Mouse (Mus musculus) embryonic fibroblast, embryonic 13.5 days (primary cell): ENCODE measurements around the gene Tigd3. TPM values are rescaled to one million over a fixed set of nuclear protein-coding genes. Genes with fewer than 3 reads are reported as not detected.

Experiments
- H3K27ac ChIP-seq: 2 replicates; pipeline ENCODE4 v1.5.1; 2012; ENCODE audit warnings: low read length, control low read depth, inconsistent platforms; ENCODE audit not compliant: insufficient read depth
- H3K4me1 ChIP-seq: 2 replicates; pipeline ENCODE4 v1.6.1; 2011; ENCODE audit warnings: low read length; ENCODE audit not compliant: control insufficient read depth, insufficient read depth
- H3K4me3 ChIP-seq: 2 replicates; pipeline ENCODE4 v1.5.1; 2011; ENCODE audit warnings: mild to moderate bottlenecking, control low read depth, low read length; ENCODE audit not compliant: insufficient read depth
- CTCF ChIP-seq: IDR thresholded peaks from 2 replicates; pipeline ENCODE4 v1.5.1; 2011; ENCODE audit warnings: mild to moderate bottlenecking, control low read depth, low read length, moderate library complexity, borderline replicate concordance; ENCODE audit not compliant: insufficient read depth
- POLR2A ChIP-seq: IDR thresholded peaks from 2 replicates; pipeline ENCODE4 v1.6.1; 2011; ENCODE audit warnings: low read depth, mild to moderate bottlenecking, control low read depth, low read length, moderate library complexity
- polyA plus RNA-seq: library from polyadenylated mRNA; stranded (reverse); fragments of >200 nt; gene quantifications from 2 replicates; pipeline ENCODE4 v1.2.4, GENCODE M21; 2011; ENCODE audit warnings: low read depth; ENCODE audit not compliant: missing spikeins, insufficient read length

Gene Tigd3
- polyA plus RNA-seq, 1 experiment = 1.5 TPM

DNA sequence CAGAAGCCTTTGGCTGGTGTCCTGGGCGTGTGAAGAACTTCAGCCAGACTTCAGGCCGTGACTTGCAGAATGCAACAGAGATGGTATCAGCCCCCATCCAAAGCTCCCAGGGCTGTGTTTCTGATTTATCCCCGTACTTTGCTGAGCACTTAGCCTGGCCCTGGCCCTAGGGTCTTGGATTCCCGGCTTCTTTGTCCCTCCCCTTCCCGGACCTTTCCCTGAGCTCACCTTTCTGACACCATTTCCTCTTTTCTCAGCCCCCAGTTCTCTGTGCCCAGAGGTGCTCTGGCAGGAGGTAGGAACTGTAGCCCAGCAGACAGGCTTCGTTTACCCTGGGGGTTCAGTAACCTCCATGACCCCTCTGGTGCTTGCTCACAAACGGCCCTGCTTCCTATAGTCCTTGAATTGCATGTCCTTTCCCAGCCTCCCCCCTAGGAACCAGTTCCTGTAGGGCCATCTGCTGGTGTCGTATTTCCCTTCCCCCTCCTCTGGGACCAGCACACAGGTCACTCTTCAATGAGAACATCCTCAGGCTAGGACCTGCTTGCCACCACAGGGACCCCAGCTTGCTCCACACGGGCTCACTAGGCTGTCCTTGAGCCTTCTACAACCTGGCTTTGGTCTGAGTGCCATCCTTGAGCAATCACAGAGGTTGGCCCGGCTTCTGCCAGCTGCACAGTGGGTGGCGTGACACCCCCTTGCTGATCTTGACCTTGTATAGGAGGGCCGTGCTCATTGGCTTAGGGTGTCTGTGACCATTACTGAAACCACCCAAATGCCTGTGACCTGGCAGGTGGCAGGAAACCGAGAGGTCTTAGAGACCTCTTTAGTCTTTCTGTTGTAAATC, 44.9 kb downstream of the Tigd3 start:
- H3K4me3 ChIP-seq = peak overlapping the region; percentile 12
- peaks cover 17% of the 10 kb centered on the region for H3K4me1 ChIP-seq
- peak; percentile 5 for TF ChIP-seq POLR2A
- TF ChIP-seq CTCF = no peak

DNA sequence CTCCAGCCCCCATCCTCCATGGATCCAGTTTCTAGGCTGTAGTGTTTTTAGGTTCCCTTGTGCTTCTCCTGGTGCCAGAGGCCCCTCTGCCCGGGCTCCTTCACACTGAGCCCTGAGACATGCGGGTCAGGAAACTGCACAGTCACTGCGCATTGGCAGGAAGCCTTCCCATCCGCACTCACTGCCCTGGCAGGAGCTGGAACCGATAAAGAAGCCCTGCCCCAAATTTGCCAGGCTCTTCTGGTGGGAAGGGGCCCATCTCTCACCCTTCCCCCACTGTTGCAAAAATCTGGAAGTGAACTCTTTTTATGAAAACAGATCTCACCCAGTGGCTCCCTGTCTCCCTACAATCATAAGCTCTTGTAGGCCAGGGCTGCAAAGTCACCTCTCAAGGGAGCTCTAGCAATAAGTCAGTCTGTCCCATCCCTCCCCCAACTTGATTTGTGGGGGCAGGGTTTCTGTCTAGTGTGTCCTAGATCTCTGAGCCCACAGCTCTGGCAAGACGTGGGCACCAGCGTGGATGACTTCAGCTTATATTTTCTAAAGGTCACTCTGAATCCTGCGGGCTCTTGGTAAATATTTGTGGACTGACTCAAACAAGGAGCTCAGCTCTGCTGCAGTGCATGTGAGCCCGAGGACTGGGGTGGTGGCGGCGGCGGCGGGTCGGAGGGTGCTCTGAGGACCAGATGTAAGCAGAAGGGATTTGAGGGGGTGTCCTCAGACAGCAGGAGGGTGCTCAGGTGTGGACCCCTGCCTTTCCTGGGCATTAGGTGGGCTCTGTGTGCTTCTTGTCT, 45.7 kb downstream of the Tigd3 start:
- Histone ChIP-seq H3K4me3 (peak overlapping the region; percentile 12), H3K4me1 (peaks cover 17% of the 10 kb centered on the region), H3K27ac (peak overlapping the region; percentile 100)
- TF ChIP-seq POLR2A (peak; percentile 24; the same call in 1 of the 2 replicates), CTCF (no peak)

More for the DNA sequence above, 44.9 kb downstream of the Tigd3 start:
- peak overlapping the region; percentile 100 for H3K27ac ChIP-seq

DNA sequence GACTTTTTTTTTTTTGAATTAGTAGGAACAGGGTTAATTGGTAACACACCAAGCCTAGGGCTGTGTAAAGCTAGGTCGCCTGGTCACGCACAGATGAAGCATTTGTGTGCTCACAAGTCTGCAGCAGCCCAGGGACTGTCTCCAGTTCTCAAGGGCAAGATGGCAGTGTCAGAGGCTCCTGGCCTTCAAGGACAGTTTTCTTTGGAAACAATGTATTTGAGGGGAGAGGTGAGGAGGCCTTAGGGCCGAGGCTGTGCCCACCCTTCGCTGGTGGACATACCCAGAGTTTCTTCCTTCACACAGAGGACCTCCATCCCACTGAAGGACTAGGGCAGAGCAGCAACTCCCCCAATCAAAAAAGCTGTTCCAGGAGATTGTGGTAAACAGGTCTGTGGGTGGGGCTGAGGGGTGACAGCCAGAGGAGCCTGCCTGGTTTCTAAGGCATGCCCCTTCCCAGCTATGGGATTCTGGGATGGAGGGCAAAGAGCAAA, 46.6 kb downstream of the Tigd3 start:
- Histone ChIP-seq H3K27ac (peak overlapping the region; percentile 100), H3K4me3 (no peak overlapping the region), H3K4me1 (peaks cover 17% of the 10 kb centered on the region)
- TF ChIP-seq POLR2A = no peak; the same call in 1 of the 2 replicates
- TF ChIP-seq CTCF = no peak

DNA sequence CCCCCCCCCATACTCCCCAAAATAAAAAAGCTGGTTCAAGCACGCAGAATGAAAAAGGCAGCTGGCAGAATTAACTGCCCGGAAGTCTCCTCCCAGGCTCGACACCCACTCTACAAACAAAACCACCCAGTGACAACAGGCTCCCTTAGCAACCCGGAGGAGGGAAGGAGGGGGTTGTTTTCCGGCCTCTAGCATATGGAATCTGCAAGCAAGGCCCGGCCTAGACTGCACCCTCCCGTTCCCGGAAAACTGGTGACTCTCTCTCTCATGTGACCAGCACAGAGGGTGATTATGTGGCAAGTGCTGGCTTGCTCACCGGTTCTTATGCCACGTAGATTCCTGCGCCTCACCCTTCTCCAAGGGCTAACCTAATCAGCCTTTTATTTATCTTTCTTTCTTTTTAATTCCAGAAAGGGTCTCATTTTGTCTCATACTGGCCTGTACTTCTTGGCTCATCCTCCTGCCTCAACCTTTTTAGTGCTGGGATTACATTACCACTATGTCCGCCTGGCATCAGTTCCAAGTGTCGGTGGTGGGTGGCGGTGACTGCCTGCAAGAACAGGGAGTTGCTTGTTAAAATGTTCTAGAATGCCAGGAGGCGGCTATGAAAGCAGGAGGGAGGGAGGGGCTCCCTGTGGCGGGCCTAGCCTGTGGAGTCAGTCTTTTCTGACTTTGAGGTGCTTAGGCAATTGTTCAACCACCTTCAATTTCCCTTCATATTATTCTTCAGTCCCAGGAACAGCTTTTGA, 47.2 kb downstream of the Tigd3 start:
- no peak for TF ChIP-seq CTCF
- peak; percentile 53; the same call in 1 of the 2 replicates for TF ChIP-seq POLR2A
- H3K4me1 ChIP-seq = peaks cover 14% of the 10 kb centered on the region
- no peak overlapping the region for H3K4me3 ChIP-seq
- H3K27ac ChIP-seq = peak overlapping the region; percentile 100

DNA sequence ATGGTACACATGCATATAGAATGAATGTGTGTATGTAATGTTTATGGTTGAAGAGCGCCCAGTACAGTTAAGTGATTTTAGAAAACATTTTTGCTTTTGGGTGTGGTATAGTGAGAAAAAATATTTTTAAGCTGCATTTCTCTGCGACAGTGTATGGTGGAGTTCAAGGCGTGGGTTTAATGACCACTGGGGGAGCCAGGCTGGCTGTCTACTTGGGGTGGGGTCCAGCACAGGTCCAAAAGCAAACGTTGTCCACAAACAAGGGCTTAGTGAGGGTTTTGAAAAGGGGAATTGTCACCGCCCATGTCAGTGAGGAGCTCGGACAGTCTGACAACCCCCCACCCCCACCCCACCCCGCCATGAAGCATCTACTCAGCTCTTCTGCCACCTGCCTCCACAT, 47.8 kb downstream of the Tigd3 start:
- Histone ChIP-seq H3K4me3 (0 out of 2 replicates have a peak overlapping the region, but pooled peaks have one; percentile 6), H3K4me1 (peaks cover 12% of the 10 kb centered on the region; the same call in 1 of the 2 replicates), H3K27ac (peak overlapping the region; percentile 99)
- no peak for TF ChIP-seq POLR2A
- TF ChIP-seq CTCF = no peak

DNA sequence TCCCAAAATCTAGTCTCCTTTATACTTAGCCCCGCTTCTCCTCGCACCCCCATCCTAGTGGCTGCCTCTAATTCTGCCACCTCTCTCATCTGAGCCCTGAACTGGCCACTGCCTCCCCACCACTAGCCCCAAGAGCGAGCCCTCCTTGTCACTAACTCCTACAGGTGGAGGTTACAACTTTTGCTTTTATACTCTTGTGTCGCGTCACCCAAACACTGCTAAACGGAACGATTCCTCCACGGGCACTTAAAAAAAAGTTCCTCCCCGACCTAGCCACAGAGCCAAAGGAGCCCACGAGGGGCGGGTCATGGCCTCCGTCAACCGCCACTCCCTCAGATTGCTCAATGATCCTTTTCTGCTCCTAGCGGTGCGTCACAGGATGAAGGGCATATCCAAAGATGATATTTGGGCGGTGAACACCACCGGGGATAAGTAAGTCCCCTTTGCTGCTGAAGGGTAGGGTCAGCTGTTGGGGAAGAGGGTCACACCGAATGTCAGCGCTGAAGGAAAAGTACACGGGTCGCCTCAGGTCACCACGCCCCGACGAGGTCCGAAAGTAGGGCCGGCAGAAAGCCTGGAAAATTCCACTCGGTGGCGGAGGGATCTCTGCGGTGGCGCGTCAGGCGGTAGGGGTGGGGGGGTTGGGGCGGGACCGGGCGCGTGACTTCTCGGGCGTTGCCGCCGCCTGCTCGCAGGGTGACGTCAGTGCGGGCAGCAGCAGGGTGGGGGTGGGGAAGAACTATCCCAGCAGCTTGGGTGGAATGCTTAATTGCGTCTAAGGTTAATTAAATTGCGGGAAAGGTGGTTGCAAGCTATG, 48.4 kb downstream of the Tigd3 start:
- Histone ChIP-seq H3K4me3 (peak overlapping the region; percentile 80), H3K27ac (peak overlapping the region; percentile 99), H3K4me1 (peaks cover 12% of the 10 kb centered on the region; the same call in 1 of the 2 replicates)
- TF ChIP-seq POLR2A (peak; percentile 100), CTCF (no peak)

DNA sequence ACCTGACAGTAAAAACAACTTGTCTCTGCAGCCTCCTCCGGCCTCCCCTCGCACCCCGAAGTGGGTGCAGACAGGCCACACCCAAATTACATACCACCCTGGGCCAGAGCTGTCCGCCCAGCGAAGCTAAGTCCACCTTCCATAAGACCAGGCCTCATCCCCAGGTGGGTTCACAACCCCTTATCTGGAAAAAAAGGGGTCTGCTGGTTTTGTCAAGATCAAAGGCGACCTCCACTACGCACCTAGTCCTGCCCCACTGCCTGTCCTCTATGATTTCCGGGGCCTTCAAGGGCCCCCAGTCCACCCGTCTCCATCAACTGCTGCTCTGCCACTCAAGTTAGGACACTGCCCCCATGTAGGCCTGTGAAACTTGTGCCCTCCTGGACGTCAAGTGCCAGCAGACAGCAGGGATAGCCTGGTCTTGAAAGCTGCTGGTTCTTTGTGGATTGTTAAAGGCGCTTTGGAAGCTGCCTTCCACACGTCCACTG, 49.1 kb downstream of the Tigd3 start:
- Histone ChIP-seq H3K27ac (peak overlapping the region; percentile 98), H3K4me1 (peaks cover 11% of the 10 kb centered on the region; the same call in 1 of the 2 replicates), H3K4me3 (peak overlapping the region; percentile 80)
- no peak for TF ChIP-seq CTCF
- TF ChIP-seq POLR2A = no peak; the same call in 1 of the 2 replicates

DNA sequence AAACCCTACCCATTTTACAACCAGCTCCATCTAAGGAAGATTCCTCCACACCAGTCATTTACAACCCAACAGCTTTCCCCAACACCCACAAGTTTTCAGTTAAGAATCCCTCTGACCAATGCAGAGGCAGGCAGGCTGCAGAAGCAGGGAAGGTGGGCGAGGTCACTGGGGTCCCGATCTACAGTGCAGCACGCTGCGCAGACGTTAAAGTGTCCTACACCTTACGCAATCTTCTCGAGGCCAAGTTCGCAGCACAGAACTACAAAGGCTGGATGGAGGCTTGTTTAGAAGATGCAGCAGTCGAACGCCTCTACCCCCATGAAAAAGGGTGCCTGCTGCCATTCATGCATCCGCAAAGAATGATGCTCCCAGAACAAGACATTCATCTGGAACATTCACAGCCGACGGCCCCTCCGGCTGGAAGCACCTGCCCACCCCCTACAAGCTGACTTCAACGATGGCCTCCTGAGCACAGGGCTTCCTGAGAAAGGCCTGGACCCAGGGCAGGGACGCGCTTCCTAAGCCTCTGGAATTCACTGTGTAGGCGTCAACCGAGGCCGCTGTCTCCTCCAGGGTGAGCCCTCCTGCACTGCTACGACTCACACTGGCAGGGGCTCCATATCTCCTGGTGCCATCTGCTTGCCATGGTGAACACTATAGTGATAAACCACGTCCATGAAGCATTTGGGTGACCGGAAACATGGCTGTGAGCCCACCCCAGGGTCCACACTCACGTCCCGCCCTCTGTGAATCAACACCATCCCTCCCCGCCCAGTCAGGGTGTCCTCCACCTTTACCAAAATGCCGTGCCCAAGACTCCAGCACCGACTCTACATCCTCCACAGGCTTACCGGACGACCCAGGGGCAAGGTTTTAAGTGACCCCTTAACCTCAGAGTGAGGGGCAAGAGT, 49.9 kb downstream of the Tigd3 start:
- Histone ChIP-seq H3K4me3 (peak overlapping the region; percentile 80), H3K27ac (peak overlapping the region; percentile 98), H3K4me1 (peaks cover 2% of the 10 kb centered on the region; the same call in 1 of the 2 replicates)
- TF ChIP-seq CTCF (no peak), POLR2A (peak; percentile 62)
